Mouse (Mus musculus): ENCODE measurements at regions not wholly inside any gene's neighbourhood (a gene's known extent, or its start where the extent isn't known, plus 50 kb on each side); places are given as distances from the start of the nearest gene placed in this dataset.

DNA sequence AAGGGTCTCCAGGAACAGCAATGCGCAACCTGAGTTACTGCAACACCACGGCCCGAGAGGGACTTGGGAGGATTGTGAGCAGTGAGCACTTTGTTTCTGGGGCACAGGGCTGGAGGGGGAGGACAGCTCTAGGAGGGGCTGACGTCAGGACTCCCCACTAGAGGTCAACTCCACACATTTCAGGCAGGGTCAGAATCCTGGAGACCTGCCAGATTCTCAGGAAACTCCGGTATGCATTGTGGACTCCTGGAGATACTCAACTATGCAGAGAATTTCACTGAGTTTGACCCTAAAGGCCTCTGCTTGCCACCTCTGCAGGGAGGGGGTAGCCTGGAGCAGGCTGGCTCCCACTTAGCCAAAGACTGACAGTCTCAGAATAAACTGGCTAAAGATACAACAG is 84.1 kb upstream of the Stx16 start:
- ATAC-seq (ENCODE audit: extremely low read depth, insufficient number of reproducible peaks, low FRiP score, poor library complexity, severe bottlenecking), result no peak

DNA sequence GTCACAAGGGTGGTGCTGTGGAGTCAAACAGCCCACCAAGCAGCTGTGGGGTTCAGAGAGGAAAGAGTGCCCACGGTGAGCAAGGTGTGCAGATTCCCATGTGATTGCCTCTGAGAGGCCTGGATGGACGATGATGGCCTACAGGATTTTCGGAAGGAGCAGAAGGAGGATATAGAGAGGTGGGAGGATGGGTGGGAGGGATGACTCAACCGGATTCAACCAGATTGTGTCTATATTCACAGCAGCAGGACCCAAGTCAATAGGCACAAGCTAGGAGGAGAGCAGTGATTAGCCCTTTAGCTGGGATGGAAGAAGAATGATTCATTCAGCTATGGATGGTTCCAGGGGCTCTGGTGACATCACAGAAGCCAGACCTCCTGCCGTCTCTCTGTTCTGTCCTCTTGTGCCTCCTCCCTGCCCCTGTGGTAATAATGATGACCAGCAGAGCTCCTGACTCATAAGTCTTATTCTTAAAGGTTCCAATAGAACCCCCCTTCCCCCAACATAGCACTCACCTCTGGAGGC is 82.6 kb upstream of the Stx16 start:
- ATAC-seq (ENCODE audit: extremely low read depth, insufficient number of reproducible peaks, low FRiP score, poor library complexity, severe bottlenecking), result no peak

DNA sequence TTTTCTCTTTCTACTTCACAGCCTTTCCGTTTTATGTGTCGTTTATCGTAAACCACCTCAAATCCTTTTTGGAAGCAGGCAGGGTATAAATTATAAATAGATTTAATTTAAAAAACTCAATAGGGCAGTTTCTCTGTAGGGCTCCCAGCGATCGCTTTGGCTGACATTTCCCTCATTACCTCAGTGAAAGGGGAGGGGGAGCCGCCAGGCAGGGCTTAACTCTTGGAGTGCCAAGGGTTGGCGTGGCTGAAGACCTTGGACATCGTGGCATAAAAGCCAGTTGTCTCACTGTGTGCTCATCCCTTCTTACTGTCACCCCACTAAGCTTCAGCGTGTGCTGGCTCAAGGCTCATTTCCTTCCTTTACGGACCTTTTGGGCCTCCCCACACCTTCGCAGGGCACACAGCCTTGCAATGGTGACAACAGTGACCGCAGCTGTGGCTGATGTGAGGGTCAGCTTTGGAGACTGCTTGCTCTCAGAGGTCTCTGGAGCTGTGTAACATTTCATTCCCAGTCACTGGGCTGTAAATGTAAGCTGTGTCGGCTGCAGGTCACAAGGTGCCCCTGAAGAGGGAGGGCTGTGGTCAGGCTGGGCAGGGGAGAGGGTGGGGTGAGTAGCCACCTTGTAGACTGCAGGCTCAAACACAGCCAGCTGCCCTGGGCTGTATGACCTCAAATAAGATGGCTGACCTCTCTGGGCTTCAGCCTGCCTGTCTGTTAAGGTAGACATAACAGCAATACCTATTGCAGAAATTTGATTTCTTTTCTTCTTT is 81.6 kb upstream of the Stx16 start:
- no peak for ATAC-seq (ENCODE audit: extremely low read depth, insufficient number of reproducible peaks, low FRiP score, poor library complexity, severe bottlenecking)

DNA sequence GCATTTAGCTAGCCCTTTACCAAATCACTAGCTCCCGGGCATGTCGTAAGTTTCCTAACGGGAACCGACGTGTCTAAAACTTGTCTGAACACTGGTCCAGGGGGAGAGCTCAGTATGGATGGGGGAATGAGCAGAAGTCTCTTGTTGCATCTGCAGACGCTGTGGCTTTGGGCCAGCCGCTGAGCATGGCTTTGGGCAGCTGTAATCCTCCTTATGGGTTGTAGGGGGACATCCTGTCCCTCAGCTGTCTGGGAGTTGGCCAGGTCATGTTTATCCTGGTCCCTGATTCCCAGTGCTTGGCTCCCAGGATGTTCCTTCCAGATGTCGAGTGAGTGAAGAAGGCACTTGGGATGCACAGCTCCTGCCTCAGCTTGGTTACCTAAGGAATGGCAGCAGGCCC is 71.4 kb upstream of the Stx16 start:
- ATAC-seq (ENCODE audit: extremely low read depth, insufficient number of reproducible peaks, low FRiP score, poor library complexity, severe bottlenecking), result no peak

DNA sequence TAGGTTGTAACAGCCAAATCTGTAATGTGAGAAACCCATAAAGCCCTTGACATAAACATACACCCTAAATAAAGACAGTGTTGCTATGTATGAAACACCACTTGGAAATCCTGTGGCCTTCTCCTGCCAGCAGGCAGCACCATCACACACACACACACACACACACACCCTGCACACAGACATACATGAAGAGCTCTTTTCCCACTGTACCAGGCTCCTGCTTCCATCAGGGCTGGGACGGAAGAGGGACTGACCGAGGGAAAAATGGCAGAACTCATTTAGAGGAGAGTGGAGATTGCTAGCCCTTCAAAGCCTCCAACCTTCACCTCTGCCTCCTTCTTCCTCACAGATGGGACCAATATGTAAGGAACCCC is 68.1 kb upstream of the Stx16 start:
- ATAC-seq (ENCODE audit: extremely low read depth, insufficient number of reproducible peaks, low FRiP score, poor library complexity, severe bottlenecking), result no peak

DNA sequence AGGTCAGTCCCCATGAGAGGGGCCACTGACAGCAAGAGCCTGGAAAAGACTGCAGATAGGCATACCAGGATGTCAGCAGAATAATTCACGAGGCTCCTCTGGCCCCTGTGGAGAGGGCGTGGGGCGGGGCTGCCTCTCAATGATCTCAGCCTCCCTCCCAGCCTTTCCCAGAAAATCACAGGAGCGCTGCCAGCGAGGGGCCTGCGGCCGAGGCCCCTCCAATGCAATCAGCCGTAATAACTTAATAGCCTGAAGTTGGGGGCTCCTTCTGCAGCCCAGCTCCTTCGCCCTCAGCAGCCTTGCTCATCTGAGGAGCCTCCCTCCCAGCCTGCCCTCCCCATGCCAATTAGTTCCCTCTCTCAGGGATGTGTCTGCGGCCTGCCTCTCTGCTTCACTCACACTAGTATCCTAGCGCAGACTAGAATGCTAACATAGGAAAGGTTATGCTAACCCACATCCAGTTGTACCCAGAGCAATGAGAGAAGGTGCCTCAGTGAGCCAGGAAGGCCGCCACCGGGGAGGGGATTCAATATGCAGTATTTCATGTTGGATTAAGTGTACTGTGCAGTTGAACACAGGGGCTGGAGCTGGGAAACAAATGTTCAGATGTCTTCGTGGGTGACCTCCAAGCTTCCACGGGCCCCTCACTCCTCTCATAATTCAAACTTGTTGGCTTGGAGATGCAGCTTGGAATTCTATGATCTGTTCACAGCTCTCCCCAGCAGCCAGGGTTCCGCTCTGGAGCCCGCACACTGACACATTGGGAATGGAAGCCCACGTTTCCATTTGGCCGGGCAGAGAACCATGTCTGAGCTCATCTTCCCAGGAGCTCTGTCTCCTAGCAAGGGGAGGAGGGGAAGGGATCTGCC is 67.5 kb upstream of the Stx16 start:
- no peak for ATAC-seq (ENCODE audit: extremely low read depth, insufficient number of reproducible peaks, low FRiP score, poor library complexity, severe bottlenecking)

DNA sequence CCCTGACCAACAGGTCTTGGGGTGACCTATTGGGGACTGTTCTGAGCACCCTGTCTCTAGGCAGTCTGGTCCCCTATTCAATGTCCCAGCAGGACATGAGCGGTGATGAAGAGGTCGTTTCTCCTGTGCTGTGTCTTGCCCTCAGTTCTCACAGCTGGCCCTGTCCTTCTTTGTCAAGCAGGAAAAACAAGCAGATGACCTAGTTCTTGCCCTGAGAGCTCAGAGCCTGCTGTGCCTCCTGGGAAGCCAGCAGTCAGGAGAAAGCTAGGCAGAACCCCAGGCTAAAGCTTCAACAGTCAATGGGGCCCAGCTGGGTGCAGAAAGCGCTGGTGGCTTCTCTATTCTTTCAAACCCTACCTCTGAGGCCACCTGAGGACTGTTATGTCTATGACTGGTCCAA is 66.1 kb upstream of the Stx16 start:
- ATAC-seq (ENCODE audit: extremely low read depth, insufficient number of reproducible peaks, low FRiP score, poor library complexity, severe bottlenecking), result no peak

DNA sequence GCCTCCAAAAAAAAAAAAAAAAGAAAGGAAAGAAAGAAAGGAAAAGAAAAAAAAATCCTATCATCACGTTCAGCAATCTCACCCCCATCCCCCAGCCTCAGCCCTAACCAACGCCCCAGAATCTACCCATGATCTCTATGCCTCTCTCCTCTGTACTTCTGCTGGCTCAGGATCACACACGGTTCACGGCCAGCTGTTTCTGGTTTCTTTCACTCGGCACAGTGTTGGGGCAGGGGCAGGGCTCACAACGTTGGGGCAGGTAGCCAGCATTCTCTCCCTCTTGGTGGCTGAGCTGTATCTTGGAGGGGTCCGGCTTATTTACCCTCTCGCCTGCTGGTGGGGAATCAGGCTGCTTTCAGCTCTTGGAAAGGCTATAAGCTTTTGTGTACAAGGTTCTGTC is 64.7 kb upstream of the Stx16 start:
- ATAC-seq (ENCODE audit: extremely low read depth, insufficient number of reproducible peaks, low FRiP score, poor library complexity, severe bottlenecking), result no peak

DNA sequence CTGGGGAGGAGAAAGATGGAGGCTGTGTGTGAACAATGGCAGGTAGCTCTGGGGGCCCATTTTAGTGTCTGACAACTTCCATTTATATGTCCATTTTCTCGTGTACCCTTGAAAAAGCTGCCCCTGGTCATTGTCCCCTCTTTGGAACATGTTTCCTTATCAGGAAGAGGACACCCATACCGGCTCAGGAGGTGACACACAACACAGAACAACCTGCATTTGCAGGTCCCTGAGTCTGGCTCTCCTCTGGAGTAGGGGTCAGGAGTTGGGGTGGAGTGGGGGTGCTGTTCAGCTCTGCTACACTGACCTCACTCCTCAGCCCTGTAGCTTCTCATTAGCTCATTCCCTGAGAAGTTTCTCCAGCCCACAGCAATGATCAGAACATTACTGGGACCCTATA is 61.7 kb upstream of the Stx16 start:
- ATAC-seq (ENCODE audit: extremely low read depth, insufficient number of reproducible peaks, low FRiP score, poor library complexity, severe bottlenecking), result no peak

DNA sequence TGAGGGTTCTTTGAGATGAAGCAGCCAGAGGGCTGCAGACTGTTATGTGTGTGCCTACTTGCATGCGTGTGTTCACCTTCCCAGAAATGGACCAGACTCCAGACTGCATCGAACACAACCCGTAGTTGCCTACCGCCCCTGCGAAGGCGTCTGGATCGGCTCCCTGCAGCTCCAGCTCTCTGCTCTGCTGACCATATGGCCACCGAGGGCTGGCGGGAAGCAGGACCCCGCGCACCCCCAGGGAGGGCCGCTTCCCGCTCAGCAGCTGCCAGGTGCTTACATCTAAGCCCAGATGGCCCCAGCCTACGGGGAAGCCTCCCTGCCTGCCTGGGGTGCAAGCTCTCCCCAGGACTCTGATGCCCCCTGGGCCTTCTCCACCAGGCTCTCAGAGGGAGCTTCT is 60.8 kb upstream of the Stx16 start:
- no peak for ATAC-seq (ENCODE audit: extremely low read depth, insufficient number of reproducible peaks, low FRiP score, poor library complexity, severe bottlenecking)

DNA sequence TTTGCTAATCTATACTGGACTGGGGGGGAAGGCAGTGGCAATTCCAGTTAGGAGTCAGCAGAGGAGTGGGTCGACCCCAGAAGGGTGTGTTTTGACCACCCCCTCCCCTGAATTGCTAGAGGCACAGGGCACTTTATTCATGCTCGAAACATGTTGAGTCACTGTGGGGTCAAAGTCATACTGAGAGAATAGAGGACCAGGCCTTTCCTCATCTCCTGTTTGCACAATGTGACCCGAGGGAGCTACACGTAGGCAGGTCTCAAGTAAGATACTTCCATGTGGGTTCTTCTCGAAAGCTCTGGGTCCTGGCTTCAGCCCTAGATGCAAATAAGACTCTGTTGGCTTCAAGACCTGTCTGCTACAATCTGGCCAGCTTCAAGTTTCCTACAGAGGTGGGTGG is 60.0 kb upstream of the Stx16 start:
- ATAC-seq (ENCODE audit: extremely low read depth, insufficient number of reproducible peaks, low FRiP score, poor library complexity, severe bottlenecking), result 0 out of 2 replicates have a peak, but pooled peaks have one; percentile 31

DNA sequence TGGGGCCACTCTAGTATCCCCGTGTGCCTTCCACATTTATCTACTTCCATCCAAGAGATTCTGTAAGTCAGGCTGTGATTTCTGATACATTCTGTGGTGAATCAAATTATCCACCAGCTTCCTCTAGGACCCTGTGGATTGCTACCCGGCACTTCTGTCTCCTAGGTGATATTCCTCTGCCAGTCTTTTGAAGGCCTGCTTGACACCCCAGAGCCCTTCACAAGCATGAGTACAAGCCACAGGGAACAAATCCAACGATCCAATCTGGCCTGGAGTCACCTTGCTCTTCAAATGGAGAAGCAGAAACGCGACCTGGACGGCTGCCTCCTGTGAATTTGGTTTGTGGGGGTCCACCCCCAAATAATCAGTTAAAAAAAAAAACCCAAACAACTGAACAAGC is 59.1 kb upstream of the Stx16 start:
- ATAC-seq (ENCODE audit: extremely low read depth, insufficient number of reproducible peaks, low FRiP score, poor library complexity, severe bottlenecking), result no peak

DNA sequence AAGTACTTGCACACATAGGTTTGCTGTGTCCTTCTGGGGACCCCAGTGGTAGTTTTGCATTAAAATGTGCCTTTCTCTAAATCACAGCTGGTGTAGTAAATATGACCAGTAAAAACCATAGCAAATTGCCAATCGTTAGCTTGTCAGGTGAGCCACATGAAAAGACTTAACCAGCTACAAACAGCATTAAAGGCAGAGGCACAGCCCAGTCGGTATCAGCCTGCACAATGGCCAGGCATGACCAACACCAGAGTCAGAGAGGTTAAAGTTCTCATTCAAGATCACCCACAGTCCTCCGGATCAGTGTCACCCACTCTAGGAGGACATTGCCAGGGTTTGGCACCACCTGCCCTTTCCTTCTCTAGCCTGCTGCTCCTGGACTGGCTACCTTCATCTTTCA is 58.5 kb upstream of the Stx16 start:
- ATAC-seq (ENCODE audit: extremely low read depth, insufficient number of reproducible peaks, low FRiP score, poor library complexity, severe bottlenecking), result no peak

DNA sequence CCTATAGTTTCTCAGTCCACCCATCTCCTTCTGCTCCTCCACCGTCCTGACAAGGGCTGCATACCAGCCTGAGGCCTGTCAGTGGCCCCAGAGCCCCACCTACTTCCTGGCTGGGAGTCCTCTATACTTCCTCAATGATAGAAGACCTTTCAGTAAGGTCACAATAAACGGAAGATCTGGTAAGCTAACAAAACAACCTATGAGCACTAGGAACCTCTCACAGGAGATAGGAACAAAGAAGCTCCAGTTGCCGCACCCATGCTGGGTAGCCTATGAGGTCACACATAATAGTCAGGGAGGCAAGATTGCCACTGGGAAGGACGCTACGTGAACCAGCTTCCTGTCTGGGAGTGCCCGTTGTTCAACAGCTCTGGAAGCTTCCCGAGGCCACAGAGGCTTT is 58.1 kb upstream of the Stx16 start:
- peak; percentile 89 for ATAC-seq (ENCODE audit: extremely low read depth, insufficient number of reproducible peaks, low FRiP score, poor library complexity, severe bottlenecking)

DNA sequence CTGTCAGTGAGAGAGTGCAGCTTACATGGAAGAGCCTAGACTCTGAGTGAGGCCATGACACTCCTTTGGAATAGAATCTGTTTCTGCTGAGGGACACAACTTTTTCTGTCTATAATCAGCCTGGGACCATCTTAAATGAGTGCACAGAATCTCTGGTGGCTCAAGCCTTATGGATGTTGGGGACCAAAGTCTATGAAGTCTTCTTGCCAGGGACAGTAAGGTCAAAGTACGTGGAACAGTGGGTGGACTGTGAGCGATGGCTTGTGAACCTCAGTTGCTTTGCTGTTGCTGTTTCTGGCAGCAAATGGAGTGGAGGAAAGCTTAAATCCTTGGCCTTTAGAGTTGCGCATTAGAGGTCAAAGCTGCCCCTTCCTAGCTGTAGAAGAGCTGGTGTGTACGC is 57.1 kb upstream of the Stx16 start:
- no peak for ATAC-seq (ENCODE audit: extremely low read depth, insufficient number of reproducible peaks, low FRiP score, poor library complexity, severe bottlenecking)

DNA sequence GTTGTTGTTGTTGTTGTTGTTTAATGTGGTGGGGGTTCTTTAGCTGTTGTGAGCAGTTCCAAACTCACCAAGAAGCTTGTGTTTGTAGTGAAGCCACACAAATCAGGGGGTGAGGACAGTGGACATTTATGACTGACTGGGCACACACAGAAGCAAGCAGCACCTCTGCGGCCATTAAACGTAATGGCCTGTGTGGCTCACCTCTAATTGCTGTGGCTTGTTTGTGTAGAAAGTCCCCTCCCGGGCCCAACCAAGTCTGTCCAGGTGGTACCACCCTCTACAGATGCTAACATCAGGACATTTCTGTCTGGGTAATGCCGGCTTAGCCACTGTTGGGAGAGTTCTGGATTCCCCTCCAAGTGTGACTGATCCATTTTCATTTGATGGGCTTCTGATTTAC is 56.1 kb upstream of the Stx16 start:
- ATAC-seq (ENCODE audit: extremely low read depth, insufficient number of reproducible peaks, low FRiP score, poor library complexity, severe bottlenecking), result no peak

DNA sequence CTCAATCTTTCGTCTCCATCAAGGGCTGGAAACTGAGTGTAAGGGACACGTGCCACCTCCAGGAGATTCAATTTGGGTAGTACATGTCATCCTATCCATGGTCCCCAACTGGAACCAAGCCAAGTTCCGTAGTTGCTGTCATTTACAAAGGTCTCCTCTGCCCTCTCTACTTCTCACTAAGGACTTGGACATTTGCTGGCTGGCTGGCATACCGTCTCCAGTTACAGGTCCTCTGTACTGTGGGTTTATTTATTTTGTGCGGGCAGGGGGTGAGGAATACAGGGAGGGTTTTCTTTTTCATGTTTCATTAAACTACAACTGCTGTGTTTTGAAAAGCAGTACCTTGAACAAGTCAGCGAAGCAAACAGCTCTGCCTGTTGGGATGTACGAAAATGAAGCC is 55.7 kb upstream of the Stx16 start:
- no peak for ATAC-seq (ENCODE audit: extremely low read depth, insufficient number of reproducible peaks, low FRiP score, poor library complexity, severe bottlenecking)

DNA sequence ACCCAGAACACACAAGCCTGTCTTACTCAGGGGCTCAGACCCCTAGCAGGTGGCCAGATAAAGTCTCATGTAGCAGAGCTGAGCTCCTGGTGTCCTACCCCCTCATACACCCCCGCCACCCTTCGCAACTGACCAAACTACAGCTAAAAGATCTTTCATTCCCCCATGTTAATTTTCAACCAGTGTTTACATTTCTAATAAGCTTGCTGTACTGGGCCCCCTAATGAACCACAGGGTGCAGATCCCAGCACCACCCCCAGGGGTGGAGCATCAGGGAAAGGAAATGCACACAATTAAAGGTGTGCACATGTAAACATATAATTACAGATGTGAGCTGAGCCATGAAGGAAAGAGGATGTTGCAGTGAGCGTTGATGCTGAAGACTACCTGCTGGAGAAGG is 54.6 kb upstream of the Stx16 start:
- ATAC-seq (ENCODE audit: extremely low read depth, insufficient number of reproducible peaks, low FRiP score, poor library complexity, severe bottlenecking), result no peak

DNA sequence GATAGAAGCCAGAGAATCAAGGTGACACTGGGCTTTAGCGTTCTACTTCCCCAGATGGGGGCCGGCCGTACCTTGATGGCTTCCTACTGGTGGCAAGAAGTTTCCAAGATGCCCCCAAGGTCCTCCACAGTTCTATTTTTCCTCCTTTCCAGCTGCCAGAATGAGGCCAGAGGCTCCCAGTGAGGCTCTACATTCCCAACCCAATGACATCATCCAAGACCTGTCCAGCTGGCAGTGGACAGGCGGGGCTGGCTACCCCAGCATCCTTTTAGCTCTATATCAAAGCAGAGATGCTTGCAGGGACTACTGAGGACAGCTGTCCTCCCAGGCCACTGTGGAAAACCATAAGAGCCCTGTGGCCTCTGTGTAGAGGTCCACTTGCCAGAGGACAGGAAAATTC is 53.8 kb upstream of the Stx16 start:
- ATAC-seq (ENCODE audit: extremely low read depth, insufficient number of reproducible peaks, low FRiP score, poor library complexity, severe bottlenecking), result no peak

DNA sequence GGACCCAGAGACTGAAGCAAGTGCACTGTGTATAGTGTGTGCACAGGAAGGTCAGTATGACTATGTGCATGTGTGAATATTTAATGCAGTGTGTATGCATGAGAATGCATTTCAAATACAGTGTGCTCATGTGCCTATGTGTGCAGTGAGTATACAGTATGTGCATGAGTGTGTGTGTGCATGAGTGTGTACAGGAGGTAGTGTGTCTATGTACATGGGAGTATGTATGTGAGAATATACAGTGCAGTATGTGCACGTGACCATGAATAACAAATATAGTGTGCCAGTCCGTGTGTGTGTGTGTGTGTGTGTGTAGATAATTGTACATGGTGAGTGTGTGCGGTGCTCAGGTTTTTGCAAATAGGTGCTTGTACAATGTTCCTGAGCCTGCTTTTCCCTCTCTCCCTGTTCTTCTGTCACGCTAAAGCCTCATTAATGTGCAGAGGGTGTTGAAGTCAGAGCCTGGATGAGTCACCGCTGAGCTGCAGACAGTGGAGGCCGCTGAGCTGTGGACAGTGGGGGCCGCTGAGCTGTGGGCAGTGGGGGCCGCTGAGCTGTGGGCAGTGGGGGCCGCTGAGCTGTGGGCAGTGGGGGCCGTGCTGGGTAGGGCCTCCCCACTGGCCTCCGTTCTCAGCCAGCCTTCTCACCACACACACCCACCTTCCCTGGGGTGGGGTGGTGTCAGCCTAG is 50.8 kb upstream of the Stx16 start:
- no peak for ATAC-seq (ENCODE audit: extremely low read depth, insufficient number of reproducible peaks, low FRiP score, poor library complexity, severe bottlenecking)

Measured in neutrophil, adult 5-6 weeks (primary cell).